Mouse (Mus musculus) mesoderm, embryonic 11.5 days (tissue): ENCODE results near the gene Traip.
"Not testable (repeated sequence)": the region's sequence is repeated elsewhere in the genome, so short reads cannot be mapped to it uniquely, and the experiment has no call there.

Experiments used
- DNase-seq: peaks from one replicate; pipeline ENCODE4 v3.0.0-alpha.2; 2012; ENCODE audit warnings: low read depth, low spot score

Gene Traip

DNA sequence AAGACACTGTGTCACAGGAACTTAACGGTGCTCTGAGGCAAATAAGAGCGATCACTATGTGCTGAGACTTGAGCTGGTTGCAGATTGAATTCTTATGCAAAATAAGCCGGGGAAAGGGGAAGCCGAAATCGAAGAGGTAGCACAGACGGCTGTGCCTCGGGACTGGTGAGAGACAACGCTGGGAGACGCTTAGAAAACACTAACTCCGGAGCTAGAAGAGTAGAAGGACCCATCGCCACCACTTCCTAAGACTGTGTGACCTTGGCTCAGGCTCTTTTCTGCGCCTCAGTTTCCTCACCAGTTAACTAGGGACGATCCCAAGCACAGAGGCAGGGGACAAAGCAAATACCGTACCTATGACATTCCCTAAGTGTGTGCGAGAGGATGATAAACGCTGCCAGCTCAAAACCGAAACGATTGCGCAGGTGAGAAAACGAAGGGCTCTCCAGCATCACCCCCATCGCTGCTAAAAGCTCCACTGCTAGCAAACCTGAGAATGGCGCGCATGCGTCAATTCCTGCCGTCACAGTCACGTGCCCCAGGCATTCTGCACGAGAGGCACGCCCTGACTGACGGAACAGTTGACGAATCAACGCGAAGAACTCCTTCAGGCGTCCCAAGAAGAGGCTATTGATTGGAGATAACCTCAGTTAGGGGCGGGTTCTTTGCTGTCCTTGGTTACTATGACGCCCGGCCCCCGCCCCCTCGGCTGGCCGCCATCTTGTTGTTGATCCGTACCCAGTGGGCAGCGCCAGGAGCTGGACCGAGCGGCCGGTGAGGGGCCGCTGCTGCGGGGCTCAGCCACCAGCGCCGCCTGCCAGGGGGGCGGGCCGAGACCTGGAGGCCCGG, 52.2 kb downstream of the Traip start, which contains the start of gene Ip6k1:
Gene Ip6k1, plus strand, starts transcription at position 580 of the 849 bp plus-strand sequence.
- peak; percentile 100 for DNase-seq

DNA sequence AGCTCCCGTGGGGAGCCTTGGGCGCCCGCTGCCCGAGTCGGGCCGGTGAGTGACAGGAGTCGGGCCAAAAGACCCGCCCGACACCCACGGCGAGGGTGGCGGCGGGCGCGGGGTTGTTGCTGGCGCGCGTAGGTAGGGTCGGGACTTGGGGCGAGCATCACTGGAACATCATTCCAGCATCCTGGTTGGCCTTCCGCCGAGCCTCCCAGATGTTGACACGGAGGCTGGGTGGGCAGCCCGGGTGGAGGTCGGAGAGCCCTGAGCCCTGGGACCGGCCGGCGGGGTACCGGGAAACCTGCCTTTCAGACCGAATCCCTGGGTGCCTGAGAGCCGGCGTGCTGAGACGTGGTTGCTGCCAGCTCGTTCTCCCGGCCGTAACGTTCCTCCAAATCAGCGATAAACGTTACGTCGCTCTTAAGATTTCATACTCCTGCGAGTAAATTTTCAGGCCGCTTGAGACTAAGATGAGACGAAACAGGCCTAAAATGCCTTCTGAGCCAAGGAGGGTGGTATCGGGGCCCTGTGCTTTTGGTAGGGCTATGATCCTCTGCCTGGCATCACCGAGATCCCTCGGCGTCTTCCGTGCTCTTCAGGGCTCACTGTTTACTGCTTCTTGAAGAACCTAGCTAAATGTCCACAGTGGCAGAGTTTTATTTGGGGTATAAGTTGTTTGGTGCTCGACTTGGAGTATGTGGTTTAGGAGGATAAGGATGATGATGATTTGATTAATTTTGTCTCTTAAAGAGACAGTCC, 53.0 kb downstream of the Traip start:
- no peak for DNase-seq

DNA sequence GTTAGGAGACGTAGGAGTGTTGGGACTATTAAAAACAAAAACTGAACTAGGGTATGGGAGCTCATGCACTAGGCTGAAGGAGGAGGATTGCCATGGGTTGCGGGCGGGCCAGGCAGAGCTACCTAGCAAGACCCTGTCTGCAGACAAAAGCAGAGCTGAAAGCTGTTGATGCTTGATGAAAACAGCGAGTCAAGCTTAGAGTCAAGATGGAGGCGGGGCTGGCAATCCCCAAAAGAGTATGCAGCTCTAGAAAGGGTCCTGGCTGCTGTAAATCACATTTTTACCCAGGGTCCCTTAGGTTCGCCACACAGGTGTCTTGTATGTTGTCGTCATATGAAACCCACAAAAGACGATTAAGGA, 53.6 kb downstream of the Traip start:
- DNase-seq, result no peak

- DNase-seq, result no peak
Measured at GRCm38 (mm10) chr9:108008041-108008440, 58.1 kb downstream of the Traip start.

GRCm38 (mm10) chr9:108010385-108010784, 60.4 kb downstream of the Traip start:
- no peak for DNase-seq

DNA sequence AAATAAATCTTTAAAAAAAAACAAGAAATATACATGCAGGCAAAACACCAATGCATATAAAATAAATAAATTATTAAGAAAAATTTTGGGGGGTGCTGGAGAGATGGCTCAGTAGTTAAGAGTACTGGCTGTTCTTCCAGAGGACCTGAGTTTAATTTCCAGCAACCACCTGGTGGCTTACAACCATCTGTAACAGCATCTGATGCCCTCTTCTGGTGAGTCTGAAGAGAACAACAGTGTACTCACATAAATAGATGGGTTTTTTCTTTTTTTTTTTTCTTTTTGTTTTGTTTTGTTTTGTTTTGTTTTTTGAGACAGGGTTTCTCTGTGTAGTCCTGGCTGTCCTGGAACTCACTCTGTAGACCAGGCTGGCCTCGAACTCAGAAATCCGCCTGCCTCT, 63.6 kb downstream of the Traip start:
- not testable (repeated sequence) for DNase-seq

DNA sequence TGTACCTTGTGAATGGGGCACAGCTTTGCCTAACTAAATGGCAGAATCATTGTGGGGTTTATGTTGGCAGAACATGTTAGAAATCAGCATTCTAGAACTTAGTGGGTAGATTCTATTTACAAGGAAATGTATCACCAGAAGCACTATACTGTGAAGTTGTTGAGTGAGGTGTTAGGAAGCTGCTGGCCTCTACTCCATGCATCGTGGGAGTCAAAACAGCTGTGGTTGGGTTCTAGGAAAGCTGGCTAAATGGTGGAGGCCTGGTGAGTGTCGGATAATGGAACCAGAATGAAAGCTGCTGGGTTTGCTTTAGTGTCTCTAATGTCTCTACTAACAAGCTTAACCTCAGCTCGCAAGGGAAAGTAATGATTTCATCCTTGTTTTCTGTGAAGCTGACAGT, 67.2 kb downstream of the Traip start:
- no peak for DNase-seq

GRCm38 (mm10) chr9:108020741-108021140, 70.8 kb downstream of the Traip start:
- DNase-seq, result no peak
